Mouse (Mus musculus): ENCODE results near the gene Mmadhc. TPM values are rescaled to one million over a fixed set of nuclear protein-coding genes. Genes with fewer than 3 reads are reported as not detected.

Mmadhc gene
- polyA plus RNA-seq, 1 experiment = 56.2 TPM

DNA sequence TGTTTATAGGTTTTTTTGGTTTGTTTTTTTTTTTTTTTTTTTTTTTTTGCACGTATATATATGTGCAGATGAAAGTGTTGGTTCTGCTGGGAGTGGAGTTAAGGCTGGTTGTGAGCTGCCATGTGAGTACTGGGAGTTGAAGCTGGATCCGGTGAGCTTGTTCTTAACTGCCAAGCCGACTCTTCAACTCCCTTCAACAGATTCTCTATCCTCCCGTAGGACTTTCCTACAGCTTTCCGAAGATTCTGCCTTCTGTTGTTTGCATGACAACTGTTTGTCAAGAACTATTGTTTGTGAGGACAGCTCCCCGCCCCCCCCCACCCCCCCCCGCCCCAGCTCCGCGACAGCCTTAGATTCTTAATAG, 368 bp upstream of the Mmadhc start:
- H3K4me3 ChIP-seq (ENCODE audit: insufficient read depth, low read length) = peak overlapping the region; percentile 93
- peaks cover 6% of the 10 kb centered on the region for H3K4me1 ChIP-seq (ENCODE audit: control insufficient read depth, insufficient read depth, low read length)
- TF ChIP-seq POLR2A (IDR thresholded peaks at IDR 0.05; ENCODE audit: extremely low read depth, insufficient read depth, low read length) (no peak), CTCF (IDR thresholded peaks at IDR 0.05; ENCODE audit: extremely low read depth, insufficient read depth, low read length) (no peak)
- H3K27ac ChIP-seq (ENCODE audit: insufficient read depth, low read length) = no peak overlapping the region

DNA sequence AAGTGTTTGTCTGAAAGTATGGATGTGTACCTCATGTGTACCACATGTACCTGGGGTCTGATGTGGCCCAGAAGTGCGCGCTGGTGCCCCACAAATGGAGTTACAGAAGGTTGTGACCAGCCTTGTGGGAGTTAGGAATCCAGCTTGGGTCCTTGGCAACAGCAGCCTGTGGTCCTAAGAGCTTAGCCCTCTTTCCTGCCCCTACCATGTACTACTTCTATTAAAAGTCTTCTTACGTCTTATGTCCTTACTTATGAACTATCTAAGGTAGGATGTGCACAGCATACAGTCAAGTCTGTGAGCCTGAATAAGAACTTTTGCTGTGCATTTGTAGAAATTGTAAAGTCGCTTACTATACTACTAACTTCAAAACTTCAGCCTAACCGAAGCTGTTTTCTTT, 1.0 kb downstream of the Mmadhc start:
- peak overlapping the region; percentile 93 for H3K4me3 ChIP-seq (ENCODE audit: insufficient read depth, low read length)
- H3K4me1 ChIP-seq (ENCODE audit: control insufficient read depth, insufficient read depth, low read length) = peaks cover 6% of the 10 kb centered on the region
- TF ChIP-seq CTCF (IDR thresholded peaks at IDR 0.05; ENCODE audit: extremely low read depth, insufficient read depth, low read length) (no peak), POLR2A (IDR thresholded peaks at IDR 0.05; ENCODE audit: extremely low read depth, insufficient read depth, low read length) (no peak)
- peak overlapping the region; percentile 59; the same call in 1 of the 2 replicates for H3K27ac ChIP-seq (ENCODE audit: insufficient read depth, low read length)

DNA sequence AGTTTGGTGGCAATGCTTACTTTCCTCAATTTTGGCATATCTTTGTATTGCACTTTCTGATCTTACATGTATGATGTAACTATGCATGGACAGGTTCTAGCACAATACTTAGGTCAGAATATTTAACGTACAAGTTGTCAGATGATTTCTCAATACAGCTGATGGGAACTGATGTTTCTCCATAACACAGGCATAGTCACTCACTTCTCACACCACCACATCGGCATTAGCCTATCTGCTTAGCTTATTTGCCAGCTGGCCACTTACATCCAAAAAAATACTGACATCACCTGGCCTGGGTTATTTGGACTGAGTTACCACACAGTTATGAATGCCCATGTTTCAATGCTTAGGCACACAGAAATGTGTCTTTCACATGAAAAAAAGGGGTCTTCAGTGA, 2.5 kb downstream of the Mmadhc start:
- no peak overlapping the region for H3K27ac ChIP-seq (ENCODE audit: insufficient read depth, low read length)
- TF ChIP-seq POLR2A (IDR thresholded peaks at IDR 0.05; ENCODE audit: extremely low read depth, insufficient read depth, low read length) (no peak), CTCF (IDR thresholded peaks at IDR 0.05; ENCODE audit: extremely low read depth, insufficient read depth, low read length) (no peak)
- H3K4me3 ChIP-seq (ENCODE audit: insufficient read depth, low read length) = no peak overlapping the region
- H3K4me1 ChIP-seq (ENCODE audit: control insufficient read depth, insufficient read depth, low read length) = peaks cover 6% of the 10 kb centered on the region

DNA sequence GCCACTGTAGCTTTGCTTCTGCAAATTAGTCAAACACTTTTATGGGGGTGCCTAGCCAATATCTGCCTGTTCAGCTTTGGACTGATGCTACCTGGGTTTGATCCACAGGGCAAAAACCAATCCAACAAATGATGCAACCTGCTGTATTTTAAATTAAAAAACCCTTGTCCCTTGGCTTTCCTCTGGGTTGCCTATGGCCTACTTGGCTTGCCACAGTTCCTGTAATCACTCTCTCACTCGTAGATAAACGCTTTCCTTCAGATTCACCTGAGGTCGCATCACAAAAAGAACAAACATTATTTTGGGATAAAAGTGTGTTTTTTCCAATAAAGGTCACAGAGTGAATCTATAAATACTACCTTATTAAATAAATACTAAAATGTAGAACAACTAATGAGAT, 3.0 kb downstream of the Mmadhc start:
- Histone ChIP-seq H3K4me1 (ENCODE audit: control insufficient read depth, insufficient read depth, low read length) (peaks cover 6% of the 10 kb centered on the region), H3K4me3 (ENCODE audit: insufficient read depth, low read length) (no peak overlapping the region), H3K27ac (ENCODE audit: insufficient read depth, low read length) (no peak overlapping the region)
- TF ChIP-seq POLR2A (IDR thresholded peaks at IDR 0.05; ENCODE audit: extremely low read depth, insufficient read depth, low read length) (no peak), CTCF (IDR thresholded peaks at IDR 0.05; ENCODE audit: extremely low read depth, insufficient read depth, low read length) (no peak)

DNA sequence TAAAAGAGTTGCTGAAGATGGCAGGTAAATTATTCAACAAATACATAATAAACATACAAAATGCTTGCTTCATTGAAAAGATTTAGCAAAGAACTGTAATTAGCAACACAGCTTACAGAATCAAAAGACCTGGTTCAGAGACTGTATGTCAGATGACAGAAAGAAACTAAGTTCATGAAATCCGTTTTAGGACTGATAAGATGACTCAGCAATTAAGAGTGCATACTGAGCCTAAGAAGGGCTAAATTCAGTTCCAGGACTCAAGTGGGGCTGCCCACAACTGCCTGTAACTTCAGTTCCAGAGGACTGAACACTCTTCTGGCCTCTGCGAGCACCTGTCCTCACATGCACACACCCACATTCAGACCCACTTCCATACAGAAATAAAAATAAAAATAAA, 4.7 kb downstream of the Mmadhc start:
- Histone ChIP-seq H3K27ac (ENCODE audit: insufficient read depth, low read length) (no peak overlapping the region), H3K4me1 (ENCODE audit: control insufficient read depth, insufficient read depth, low read length) (peaks cover 6% of the 10 kb centered on the region), H3K4me3 (ENCODE audit: insufficient read depth, low read length) (no peak overlapping the region)
- no peak for TF ChIP-seq CTCF (IDR thresholded peaks at IDR 0.05; ENCODE audit: extremely low read depth, insufficient read depth, low read length)
- TF ChIP-seq POLR2A (IDR thresholded peaks at IDR 0.05; ENCODE audit: extremely low read depth, insufficient read depth, low read length) = no peak

DNA sequence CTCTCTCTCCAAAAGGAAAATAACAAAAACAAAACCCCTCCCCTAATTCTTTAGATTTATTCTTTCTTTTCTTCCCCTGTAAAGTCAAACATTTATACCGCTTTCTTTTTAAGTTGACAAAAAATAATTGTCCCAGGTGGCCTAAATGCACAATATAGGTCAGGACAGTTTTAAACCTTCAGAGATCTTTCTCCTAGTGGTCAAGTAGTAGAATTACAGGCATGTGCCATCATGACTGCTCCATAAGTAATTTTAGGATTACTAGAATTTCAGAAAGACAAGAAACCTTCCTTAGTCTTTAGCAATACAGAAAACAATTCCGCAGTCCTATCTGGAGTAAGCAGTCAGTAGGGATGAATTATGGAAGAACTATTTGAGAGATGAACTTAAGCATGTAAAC, 5.8 kb downstream of the Mmadhc start:
- Histone ChIP-seq H3K4me1 (ENCODE audit: control insufficient read depth, insufficient read depth, low read length) (peaks cover 6% of the 10 kb centered on the region), H3K27ac (ENCODE audit: insufficient read depth, low read length) (no peak overlapping the region), H3K4me3 (ENCODE audit: insufficient read depth, low read length) (no peak overlapping the region)
- TF ChIP-seq POLR2A (IDR thresholded peaks at IDR 0.05; ENCODE audit: extremely low read depth, insufficient read depth, low read length) (no peak), CTCF (IDR thresholded peaks at IDR 0.05; ENCODE audit: extremely low read depth, insufficient read depth, low read length) (no peak)

DNA sequence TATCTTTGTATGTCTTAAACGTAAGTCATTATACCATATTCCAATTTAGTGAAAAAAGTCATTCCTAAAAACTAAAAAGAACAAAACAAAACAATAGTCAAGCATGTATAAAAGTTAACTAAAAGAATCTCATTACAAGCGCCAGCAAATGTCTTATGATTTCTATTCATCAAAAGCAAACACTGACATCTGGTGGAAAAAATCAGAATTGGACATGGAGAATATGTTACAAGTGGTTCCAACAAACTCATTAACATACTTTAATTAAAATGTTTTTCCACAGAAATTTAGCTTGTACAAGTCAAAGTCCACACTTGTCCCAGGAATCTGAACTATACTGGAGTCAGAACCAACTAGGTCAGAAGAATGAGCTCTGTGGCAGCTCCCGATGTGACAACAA, 11.8 kb downstream of the Mmadhc start:
- Histone ChIP-seq H3K4me3 (ENCODE audit: insufficient read depth, low read length) (no peak overlapping the region), H3K4me1 (ENCODE audit: control insufficient read depth, insufficient read depth, low read length) (no peaks in the 10 kb centered on the region), H3K27ac (ENCODE audit: insufficient read depth, low read length) (no peak overlapping the region)
- TF ChIP-seq CTCF (IDR thresholded peaks at IDR 0.05; ENCODE audit: extremely low read depth, insufficient read depth, low read length) (no peak), POLR2A (IDR thresholded peaks at IDR 0.05; ENCODE audit: extremely low read depth, insufficient read depth, low read length) (no peak)

DNA sequence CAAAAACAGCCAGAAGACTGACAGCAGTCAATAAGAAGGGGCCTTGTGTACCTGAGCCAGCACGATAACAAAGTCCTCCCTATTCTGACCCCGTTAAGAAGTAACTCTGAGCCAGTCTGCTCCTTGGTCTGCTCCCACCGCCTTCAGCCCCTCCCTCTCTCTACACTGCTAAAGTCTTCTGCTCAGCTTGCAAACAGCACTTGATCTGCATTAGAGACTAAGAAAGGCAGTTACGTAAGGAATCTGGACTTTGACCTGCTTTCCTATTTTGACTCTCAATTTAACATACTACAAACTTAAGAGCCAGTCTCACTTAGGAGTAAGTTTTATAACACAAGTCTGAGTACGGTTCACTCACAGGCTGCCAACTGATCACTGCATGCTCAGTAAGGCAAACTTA, 12.6 kb downstream of the Mmadhc start:
- Histone ChIP-seq H3K4me1 (ENCODE audit: control insufficient read depth, insufficient read depth, low read length) (no peaks in the 10 kb centered on the region), H3K4me3 (ENCODE audit: insufficient read depth, low read length) (no peak overlapping the region), H3K27ac (ENCODE audit: insufficient read depth, low read length) (no peak overlapping the region)
- TF ChIP-seq CTCF (IDR thresholded peaks at IDR 0.05; ENCODE audit: extremely low read depth, insufficient read depth, low read length) (no peak), POLR2A (IDR thresholded peaks at IDR 0.05; ENCODE audit: extremely low read depth, insufficient read depth, low read length) (no peak)

DNA sequence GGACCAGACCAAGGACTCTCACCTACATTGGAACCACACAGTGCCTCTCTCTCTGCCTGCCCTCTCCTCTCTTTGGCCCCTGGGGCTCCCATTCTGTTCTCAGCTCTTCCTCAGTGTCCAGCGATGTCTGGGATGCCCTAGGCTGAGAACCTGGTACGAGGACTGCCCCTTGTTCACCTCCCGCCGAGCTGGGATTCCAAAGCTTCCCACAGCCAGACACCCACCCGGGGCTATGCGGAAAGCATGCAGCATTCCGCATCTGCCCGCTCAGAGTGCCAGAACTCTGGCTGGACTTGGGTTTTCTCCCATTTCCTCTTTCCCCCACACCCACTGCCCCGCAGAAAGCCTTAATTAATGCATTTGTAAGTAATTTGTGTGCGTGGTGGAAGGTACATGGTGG, 19.9 kb downstream of the Mmadhc start:
- H3K4me3 ChIP-seq (ENCODE audit: insufficient read depth, low read length) = no peak overlapping the region
- no peaks in the 10 kb centered on the region for H3K4me1 ChIP-seq (ENCODE audit: control insufficient read depth, insufficient read depth, low read length)
- TF ChIP-seq CTCF (IDR thresholded peaks at IDR 0.05; ENCODE audit: extremely low read depth, insufficient read depth, low read length) = no peak
- TF ChIP-seq POLR2A (IDR thresholded peaks at IDR 0.05; ENCODE audit: extremely low read depth, insufficient read depth, low read length) = no peak
- H3K27ac ChIP-seq (ENCODE audit: insufficient read depth, low read length) = no peak overlapping the region

DNA sequence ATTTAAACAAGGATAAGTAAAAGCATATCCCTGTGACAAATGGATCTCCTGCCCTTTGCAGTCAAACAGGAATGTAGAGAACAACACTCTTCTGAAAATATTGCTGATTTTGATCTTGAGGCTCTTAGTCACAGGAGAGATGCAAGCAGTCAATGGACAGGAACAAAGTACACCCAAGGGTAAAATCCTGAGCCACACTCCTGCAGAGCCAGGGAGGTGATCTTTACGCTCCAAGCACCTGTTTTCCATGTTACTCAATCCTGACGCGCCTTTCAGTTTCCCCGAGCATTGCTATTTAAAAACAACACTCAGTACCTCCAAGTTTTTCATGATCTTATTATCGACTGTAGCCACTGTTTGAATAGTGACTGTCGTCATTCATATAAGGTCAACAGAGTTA, 23.2 kb downstream of the Mmadhc start:
- H3K27ac ChIP-seq (ENCODE audit: insufficient read depth, low read length) = no peak overlapping the region
- no peak overlapping the region for H3K4me3 ChIP-seq (ENCODE audit: insufficient read depth, low read length)
- TF ChIP-seq POLR2A (IDR thresholded peaks at IDR 0.05; ENCODE audit: extremely low read depth, insufficient read depth, low read length) (no peak), CTCF (IDR thresholded peaks at IDR 0.05; ENCODE audit: extremely low read depth, insufficient read depth, low read length) (no peak)
- no peaks in the 10 kb centered on the region for H3K4me1 ChIP-seq (ENCODE audit: control insufficient read depth, insufficient read depth, low read length)

DNA sequence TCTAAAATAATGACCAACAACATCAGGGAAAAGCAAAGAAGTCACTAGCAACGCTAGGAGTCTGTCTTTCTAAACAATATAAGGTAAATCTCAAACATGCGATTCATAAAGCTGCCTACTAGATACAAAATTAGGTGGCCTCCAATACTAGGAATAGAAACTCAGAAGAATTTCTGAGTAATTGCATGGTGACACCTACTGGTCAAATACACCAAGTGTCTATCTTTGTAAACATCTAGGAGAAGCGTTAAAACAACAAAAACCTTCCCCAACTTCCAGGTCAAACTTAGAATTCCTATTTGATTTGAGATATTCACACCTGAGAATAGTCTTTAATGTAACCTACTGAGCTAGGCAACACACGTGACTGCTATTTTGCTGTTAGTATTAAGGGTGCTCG, 24.4 kb downstream of the Mmadhc start:
- H3K27ac ChIP-seq (ENCODE audit: insufficient read depth, low read length) = no peak overlapping the region
- no peak overlapping the region for H3K4me3 ChIP-seq (ENCODE audit: insufficient read depth, low read length)
- H3K4me1 ChIP-seq (ENCODE audit: control insufficient read depth, insufficient read depth, low read length) = no peaks in the 10 kb centered on the region
- no peak for TF ChIP-seq POLR2A (IDR thresholded peaks at IDR 0.05; ENCODE audit: extremely low read depth, insufficient read depth, low read length)
- no peak for TF ChIP-seq CTCF (IDR thresholded peaks at IDR 0.05; ENCODE audit: extremely low read depth, insufficient read depth, low read length)

Data from cortical plate, adult 2 months (tissue).